Mouse (Mus musculus) right cerebral cortex, postnatal 36 days (tissue): ENCODE results near the gene Gm6993.

ENCODE experiments used
- DNase-seq, 2 experiments: peaks; one replicate each; pipeline ENCODE4 v3.0.0; 2022; ENCODE audit warnings: low spot score in 2 of 2, mixed read lengths in 1 of 2

Gene Gm6993

GRCm38 (mm10) chr12:31240470-31240869 is at the start of gene Gm6993:
Gm6993 (plus strand) TSS chr12:31240770.
- DNase-seq = no peak

DNA sequence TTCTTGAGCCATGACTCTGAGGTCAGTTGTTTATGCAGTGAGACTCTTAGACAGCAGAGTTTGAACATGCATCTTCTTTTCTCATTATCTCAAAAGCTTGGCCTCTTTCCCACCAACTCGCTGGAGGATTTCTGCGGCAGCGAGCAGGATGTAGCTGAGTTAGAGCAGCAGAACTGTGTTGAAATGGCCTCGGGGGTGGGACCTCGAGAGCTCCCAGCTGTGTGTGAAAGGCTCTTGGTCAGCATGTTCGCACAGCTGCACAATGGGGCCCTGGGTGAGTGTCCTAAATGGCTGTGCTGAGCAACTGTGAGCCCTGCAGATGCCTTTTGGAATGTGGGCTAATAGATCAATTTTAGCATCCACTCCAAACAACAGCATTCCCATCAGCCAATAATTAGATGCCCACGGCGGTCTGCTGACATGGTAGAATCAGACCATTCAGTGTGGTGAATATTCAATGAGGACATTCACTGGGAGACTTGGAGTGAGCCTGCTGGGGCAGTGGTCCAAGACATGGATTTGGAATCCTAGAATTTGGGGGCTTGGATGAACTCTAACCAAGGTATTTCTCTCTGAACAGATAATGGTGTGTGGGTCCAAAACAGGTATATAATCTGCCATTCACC is 49.1 kb upstream of the Gm6993 start:
- DNase-seq = no peak

GRCm38 (mm10) chr12:31202509-31202908 is 38.1 kb upstream of the Gm6993 start:
- no peak for DNase-seq

DNA sequence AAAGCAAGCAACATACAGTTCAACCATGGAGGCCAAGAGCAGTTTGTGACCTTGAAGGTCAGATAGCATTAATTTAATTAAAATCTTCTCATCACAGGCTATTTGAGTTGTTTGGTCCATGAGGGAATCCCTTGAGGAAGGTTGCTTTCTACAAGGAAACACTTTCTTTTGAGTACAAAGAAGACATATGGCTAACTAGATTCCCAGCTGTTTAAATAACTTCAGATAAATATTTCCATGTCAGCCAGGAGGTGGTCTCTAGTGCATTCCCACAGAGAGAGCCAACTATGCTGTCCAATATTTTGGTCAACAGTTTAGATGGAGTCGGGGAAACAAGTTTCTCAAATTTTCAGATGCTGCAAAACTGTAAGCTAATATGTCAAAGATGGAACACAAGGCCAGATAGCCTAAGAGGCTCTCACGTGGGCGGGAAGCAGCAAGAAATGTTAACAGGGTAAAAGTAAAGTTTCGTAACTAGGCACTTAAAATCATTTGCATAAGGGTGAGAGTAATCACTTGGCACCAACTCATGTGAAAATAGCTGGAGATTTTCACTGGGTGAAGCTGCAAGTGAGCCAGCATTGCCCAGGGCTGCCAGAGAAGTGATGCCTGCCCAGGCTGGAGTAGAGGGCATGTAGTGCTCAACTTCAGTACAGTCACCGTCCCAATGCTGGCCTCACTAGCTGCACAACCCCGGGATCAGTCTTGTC is 36.7 kb upstream of the Gm6993 start:
- DNase-seq = no peak

DNA sequence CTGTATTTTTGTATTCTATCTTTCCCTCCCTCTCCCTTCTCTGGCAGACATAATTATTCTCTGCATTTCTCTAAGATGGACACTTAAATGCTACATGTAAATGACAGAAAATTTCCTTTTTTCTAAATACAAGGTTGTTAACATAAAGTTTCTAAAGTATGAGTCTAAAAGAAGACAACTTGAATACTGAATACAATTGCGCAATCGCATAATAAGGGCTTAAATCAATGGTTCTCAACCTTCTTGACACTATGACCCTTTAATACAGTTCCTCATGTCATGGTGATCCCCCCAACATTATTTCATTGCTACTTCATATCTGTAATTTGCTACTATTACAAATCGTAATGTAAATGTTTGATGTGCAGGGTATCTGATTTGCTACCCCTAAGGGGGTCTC is 35.7 kb upstream of the Gm6993 start:
- DNase-seq = no peak

DNA sequence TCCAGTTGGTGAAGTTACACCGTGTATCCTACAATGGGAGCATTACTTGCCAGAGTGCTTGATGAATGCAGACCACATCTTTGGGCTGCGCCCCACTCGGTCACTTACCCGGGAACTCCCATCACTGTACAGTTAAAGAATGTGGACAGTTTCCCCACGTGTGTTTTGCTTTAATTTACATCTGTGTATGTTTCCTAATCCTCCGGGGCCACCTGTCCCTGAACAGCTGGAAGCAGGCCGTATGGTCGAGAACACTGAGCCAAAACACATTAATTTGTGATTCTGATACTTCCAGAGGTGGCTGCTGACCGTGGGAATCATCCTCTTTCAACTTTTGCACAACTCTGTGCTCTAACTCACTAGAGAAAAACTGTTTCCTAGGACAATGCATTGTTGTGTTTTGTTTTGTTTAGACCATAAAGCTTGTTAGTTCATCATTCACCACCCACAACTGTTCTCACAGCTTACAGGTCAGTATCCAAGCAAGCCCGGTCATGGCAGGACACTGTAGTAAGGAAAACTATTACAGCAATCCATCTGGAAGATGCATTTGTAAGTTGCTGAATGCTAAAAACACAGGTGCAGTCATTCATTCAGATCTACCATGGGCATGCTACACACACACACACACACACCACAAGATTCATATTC is 34.5 kb upstream of the Gm6993 start:
- no peak for DNase-seq

- no peak for DNase-seq
Observed at GRCm38 (mm10) chr12:31208766-31209165, 31.8 kb upstream of the Gm6993 start.

DNA sequence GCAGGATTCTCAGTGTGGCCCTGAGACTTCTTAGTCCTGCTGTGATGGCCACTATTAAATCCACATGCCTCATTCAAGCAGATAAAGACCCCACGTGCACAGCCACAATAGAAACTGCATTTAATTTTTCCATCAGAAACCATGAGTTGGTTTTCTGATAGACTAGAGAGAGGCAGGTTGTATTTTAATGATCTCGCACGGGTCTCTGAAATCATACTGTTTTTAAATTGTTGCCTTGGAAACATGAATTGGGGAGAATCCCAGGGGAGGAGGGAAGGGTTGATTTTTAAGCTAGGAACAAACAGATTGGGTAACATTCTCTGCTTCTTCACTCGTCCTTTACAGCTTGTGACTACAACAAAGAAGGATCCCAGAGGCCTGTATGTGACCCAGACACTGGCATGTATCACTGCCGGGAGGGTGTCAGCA is 31.2 kb upstream of the Gm6993 start:
- no peak for DNase-seq

- DNase-seq = peak in 1 of 2 experiments; percentile 11
Observed at GRCm38 (mm10) chr12:31213556-31213955, 27.0 kb upstream of the Gm6993 start.

DNA sequence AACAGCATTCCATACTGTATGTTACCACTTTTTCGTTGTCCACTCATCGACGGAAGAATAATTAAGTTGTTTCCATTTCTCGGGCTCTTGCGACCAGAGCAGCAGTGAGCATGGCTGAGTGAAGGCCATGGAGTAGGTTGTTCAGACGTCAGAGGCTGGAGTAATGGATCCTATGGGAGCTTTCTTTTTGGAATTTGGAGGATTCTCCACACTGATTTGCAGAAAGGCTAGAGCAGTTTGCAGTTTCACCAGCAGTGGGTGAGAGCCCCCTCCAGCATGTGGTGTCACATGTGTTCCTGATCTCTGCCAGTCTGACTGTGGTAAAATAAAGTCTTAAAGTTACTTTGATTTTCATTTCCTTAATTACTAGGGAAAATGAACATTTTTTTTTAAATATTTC is 25.6 kb upstream of the Gm6993 start:
- no peak for DNase-seq

GRCm38 (mm10) chr12:31217232-31217631 is 23.3 kb upstream of the Gm6993 start:
- no peak for DNase-seq

DNA sequence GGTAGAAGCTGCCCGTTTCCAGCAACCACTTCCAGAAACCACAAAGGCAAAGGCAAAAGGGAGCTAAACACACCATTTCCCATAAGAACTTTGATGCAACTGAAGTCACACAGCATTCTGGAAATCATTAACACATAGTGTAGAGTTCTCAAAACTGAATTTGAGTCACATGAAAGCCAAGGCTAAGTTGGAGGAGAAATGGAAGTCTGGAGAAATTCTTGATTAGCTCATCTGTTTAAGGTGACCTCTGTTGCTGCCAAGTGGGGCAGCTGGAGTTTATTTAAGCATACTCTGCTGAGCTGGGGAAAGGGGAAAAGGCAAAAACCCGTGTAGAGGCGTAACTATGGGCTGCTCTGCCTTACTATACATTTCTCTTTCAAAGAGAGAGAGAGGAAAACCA is 21.8 kb upstream of the Gm6993 start:
- no peak for DNase-seq

- no peak for DNase-seq
Observed at GRCm38 (mm10) chr12:31221522-31221921, 19.0 kb upstream of the Gm6993 start.

DNA sequence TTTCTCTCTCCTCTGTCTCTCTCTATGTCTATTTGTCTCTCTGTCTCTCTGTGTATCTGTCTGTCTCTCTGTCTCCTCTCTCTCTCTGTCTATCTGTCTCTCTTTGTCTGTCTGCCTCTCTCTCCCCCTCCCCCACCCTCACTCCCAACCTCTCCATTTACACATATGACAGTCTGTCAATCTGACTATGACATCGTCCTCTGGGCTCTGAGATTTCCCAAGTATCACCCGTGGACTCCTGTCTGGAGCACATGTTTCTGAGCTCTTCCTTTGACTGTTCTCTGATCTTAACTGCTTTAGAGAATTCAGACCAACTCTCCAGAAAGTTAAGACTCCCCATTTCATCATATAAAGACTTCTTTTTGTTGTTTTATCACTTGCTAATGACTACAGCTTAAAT is 18.3 kb upstream of the Gm6993 start:
- no peak for DNase-seq

DNA sequence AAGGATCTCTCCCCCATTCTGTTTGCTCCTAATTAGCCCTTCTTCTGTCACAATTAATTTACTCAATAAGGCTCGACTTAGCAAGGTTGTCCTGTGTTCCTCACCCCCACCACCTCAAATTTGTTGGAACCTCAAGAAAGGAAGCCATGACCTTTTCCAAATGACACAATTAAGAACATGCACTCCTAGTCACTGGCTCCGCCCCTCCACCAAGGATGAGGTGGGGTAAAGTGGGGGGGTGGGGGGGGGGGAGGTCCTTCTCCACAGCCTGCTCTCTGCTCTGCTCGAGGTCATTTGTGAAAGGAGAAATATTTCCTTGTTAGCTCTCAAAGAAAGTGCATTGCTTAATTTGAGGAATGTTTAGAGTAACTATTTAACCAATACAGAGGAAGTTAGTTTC is 17.8 kb upstream of the Gm6993 start:
- DNase-seq = no peak

DNA sequence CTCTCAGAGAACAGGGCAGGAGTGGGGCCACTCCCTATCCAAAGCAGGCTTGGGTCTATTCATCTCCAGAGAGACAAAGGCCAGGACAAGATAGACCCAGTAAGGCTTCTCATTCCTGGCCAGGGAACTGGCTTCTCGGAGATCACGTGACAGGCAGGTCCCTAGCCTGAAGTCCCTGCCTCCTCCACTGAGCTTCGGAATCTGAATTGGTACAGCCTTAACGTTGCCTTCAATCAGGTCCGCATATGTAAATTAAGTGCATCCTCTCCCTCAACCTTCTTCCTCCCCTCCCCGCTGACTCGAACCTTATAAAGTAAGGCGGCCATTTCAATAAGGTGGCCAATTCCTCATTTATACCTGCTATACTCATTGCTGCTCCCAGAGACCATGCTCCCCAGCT is 15.1 kb upstream of the Gm6993 start:
- DNase-seq = no peak

DNA sequence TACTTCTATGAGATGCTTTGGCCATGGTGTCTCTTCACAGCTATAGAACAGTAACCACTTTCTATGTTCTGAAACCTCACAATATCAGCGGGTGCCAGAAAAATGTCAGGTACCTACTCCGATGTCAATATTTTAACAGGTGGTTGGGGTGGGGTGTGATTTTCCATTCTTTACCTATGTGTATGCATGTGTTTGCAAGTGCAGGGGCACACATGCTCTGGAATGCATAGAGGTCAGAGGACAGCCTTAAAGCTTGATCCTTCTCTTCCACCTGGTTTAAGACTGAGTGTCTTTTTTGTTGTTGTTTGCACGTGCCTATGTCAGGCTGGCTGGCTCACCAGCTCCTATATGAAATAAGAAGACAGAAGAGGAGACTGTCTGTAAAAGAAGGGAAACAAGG is 13.4 kb upstream of the Gm6993 start:
- no peak for DNase-seq

- no peak for DNase-seq
Observed at GRCm38 (mm10) chr12:31228878-31229277, 11.7 kb upstream of the Gm6993 start.

DNA sequence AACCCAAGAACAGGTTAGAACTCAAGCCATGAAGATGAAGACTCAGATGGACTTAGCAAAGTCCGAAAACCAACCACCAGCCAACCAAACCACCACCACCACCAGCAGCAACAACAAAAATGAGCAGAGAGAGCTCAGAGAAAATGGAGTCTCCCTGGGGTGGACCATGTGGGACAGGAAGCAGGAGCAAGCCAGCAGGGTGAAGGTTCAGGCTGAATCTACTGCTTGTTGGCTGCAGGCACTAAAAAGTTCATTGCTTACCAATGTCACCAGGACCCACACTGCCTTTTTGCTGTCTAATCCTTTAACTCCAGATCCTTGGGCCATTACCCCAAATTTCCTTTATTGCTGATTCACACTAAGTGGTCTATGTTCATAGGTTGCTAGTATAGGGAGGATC is 7.9 kb upstream of the Gm6993 start:
- no peak for DNase-seq

DNA sequence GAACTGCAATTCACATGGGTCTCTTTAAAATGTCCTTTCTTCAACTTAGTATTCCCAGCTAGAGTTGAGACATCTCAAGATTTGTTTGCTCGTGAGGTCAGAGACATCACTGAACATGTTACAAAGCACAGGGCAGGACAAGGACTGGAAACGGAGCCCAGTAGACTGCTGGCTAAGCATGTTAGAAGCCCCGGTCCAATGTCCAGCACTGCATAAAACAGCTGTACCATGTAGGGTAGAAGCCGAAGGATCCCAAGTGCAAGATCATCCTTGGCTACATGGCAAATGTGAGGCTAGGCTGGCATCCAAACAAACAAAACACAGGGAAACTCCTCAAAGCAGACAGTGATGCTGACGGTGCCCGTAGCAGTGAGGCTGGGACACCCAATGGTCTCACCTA is 5.6 kb upstream of the Gm6993 start:
- DNase-seq = no peak

DNA sequence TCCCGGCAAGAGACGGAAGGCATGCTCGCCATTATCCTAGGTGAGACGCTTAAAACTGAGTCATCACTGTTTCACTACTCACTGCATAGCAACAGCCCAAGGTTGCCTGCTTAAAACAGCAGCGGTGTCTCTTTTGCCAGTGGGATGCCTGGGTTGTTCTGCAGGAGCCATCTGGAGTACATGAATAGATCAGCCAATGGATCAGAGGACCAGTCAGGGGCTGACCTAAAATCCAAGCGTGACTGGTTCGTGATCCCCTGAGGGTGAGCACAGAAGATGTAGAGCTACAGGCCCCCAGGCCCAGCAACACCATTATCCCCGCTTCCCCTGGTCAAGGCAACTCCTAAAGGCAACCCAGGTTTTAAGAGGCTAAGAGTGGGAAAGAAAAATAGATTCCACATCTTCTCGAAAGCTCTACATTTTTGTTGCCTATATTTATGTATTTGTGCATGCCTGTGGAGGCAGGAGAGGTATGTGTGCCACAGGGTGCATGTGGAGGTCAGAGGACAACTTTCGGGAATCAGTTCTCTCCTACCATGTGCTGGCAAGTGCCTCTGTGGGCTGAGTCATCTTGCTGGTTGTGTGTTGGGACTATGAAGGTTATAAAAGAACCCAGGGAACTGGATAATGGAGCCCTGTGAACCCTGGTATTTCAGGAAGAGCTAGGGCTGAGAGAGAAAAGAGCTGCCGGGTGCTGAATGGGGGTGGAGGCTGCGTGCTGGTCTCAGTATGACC is 3.5 kb upstream of the Gm6993 start:
- DNase-seq = peak; percentile 1 to 18

GRCm38 (mm10) chr12:31239031-31239583 is 1.5 kb upstream of the Gm6993 start:
- DNase-seq = no peak
